Mouse (Mus musculus) adrenal gland, postnatal 14 days (tissue): ENCODE results near the gene Trub1. TPM values are rescaled to one million over a fixed set of nuclear protein-coding genes. Genes with fewer than 3 reads are reported as not detected.

Source experiments
- DNase-seq: peaks from one replicate; pipeline ENCODE4 v3.0.0; 2021; ENCODE audit warnings: mixed read lengths
- total RNA-seq: library from RNA; stranded (reverse); gene quantifications from 2 replicates; pipeline ENCODE4 v1.2.3, GENCODE M21; 2021

The Trub1 gene
- total RNA-seq, 1 experiment from 2014 or later: 15.8 TPM

- DNase-seq: no peak
These were observed 11.2 kb upstream of the Trub1 start for GRCm38 (mm10) chr19:57441501-57441900.

GRCm38 (mm10) chr19:57442936-57443657, 9.6 kb upstream of the Trub1 start:
- no peak for DNase-seq

DNA sequence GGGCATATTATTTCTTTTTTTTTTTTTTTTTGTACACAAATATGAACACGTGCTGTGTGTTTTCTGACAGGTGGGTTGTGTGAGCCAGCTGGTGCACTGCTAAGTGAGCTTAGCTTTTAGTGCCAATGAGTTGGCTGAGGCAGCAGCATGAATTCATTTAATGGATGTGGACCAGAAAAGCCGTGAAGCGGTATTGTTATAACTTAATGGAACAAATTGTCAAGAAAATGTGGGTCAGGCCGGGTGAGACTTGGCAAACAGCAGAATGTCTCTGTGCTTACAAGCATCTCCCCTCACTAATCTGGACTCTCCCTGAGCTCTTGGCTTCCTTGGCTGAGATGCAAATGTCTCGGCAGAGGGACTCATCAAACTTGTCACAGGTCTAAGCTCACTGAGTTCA, 7.7 kb upstream of the Trub1 start:
- DNase-seq: no peak

DNA sequence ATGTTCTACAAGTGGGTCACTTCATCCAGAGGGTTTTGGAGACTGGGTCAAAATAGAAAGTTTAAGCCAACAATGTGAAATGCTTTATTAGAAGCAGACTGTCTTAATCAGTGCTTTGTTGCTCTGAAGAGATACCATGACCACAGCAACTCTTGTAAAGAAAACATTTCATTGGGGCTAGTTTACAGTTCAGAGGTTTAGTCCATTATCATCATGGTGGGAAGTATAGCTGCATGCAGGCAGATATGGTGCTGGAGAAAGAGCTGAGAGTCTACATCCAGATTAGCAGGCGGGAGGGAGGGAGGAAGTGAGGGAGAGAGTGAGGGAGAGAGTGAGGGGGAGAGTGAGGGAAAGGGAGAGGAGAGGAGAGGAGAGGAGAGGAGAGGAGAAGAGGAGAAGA, 1.9 kb upstream of the Trub1 start:
- DNase-seq: no peak

GRCm38 (mm10) chr19:57451762-57452161, 950 bp upstream of the Trub1 start:
- DNase-seq: no peak

GRCm38 (mm10) chr19:57453218-57453600, 497 bp downstream of the Trub1 start:
- no peak for DNase-seq

DNA sequence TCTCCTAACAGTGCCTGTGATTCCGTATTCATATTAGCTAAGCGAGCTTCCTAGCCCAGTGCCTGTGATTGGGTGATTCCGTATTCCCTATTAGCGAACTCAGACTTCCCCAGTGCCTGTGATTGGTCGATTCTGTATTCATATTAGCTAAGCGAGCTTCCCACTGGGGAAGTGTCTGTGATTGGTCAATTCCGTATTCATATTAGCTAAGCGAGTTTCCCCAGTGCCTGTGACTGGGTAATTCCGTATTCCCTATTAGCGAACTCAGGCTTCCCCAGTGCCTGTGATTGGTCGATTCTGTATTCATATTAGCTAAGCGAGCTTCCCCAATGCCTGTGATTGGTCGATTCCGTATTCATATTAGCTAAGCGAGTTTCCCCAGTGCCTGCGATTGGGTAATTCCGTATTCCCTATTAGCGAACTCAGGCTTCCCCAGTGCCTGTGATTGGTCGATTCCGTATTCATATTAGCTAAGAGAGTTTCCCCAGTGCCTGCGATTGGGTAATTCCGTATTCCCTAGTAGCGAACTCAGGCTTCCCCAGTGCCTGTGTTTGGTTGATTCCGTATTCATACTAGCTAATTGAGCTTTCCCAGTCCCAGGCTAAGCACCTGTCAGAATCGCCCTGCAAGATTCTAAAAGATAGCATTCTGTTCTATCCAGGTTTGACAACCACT, 2.7 kb downstream of the Trub1 start:
- DNase-seq: no peak

DNA sequence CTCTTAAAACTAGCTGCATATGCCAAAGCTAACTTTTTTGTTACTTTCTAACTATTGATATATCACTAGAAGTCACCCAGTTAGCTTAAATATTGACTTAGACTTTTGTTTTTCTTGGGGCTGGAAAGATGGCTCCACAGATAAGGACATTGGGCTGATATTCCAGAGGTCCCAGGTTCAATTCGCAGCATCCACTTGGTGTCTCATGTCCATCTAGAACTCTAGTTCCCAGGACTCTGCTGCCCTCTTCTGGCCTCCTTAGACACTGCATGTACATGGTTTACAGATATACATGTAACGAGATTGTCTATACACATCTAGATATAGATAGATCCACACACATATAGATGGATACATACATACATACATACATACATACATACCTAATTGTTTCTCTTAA, 4.4 kb downstream of the Trub1 start:
- DNase-seq: peak; percentile 70

DNA sequence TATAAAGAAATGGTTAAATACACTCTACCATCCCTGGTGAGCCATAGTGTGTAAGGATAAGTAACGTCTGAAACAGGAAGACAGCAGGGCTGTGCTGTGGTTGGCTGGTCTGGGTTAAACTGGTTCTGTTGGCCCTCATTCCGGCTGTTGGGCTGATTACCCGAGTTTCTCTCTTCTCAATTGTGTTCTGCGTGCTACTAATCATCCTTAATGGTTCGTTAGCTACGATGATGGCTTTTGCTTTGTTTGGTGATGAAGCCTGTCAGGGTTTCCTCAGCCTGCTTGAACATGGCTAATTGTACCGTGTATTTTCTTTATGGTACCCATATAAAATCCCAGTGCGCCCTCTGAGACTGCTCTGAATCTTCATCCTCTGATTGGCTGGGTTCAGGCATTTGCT, 11.0 kb downstream of the Trub1 start:
- no peak for DNase-seq

DNA sequence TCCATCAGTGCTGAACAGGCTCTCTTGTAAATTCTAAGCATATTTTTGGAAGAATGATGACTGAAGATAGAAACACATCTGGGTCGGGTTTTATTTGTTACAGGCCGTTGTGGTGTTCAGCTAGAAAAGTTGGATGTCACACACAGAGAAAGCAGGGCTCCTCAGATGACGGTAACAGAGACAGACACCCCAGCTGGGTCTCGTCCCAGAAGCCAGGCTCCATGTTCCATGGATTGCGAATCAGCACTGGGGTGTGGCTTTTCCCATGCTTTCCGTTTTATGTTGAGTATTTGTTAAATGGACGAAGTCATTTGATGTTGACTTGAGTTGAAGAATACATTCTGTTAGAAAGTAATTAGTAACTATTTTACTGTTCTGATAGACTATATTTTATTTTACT, 13.0 kb downstream of the Trub1 start:
- DNase-seq: no peak

GRCm38 (mm10) chr19:57471033-57471432, 18.3 kb downstream of the Trub1 start:
- DNase-seq: no peak

DNA sequence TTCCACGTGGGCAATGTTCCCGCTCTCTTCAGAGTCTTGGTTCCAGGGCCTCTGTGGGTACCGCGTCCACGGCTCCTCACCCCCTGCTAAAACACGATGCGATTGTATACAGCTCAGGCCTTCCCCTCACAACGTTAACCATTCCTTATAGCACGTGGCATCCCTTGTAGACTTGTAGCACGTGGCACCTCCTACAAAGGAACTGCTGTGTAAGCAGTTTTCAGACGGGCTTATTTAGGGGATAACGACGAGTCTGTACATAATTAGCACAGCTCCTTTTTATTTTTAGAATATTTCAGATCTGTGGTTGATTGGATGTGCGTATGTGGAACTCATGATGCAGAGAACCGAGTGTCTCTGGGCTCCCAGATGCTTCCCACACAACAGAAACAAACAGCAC, 19.5 kb downstream of the Trub1 start:
- no peak for DNase-seq

DNA sequence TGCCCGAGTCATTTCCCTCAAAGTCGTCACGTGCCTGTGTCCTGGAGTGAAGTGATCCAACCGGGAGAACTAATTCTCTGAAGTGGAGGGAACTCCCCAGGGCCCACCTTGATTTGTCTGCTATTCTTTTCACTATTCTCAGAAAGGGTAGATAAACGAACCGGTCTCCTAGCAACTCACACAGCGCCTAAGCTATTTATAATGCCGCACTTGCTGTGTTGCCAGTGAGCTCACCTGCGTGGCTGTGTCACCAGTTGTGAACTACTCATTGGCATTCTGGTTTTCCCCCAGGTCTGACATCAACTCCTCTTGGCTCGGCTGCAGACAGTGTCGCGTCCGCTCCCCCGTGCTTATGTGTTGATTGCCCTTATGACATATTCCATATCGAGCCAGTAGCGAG, 20.6 kb downstream of the Trub1 start:
- no peak for DNase-seq

DNA sequence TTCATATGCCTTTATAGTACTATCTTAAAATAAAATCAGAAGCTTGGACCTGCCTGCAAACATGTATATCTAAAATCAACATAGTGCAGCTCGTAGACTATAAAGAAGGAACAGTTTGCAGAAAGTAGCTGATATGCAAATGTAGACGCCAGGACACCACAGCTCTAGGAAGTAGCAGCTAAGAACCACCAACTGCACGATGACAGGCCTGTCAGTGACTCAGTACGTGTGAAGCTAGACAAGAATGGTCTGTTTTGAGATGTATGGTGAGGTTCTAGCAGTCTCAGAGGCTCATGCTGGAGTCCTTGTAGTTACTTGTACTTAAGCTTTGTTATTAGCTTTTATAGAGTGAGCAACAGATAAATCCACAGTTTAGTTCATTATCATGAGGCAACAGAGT, 22.6 kb downstream of the Trub1 start:
- DNase-seq: no peak

DNA sequence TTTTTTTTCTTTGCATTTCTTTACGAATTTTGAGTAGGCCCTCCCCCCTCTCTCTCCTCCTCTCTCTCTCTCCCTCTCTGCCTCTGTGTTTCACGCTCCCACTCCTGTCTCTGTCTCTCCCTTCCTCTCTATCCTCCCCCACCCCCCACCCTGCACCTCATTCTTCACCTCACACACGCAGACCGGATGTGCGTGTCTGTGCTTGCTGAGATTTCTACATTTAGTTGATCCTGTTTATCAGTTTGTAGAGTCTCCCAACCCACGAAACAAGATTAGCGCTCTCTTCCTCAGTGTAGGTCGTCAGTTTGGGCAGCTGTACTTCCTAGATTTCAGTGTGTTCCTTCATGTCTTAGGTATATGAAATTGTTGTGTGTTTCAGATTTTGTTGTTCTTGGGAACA, 24.6 kb downstream of the Trub1 start:
- no peak for DNase-seq

- DNase-seq: no peak
These were observed 25.3 kb downstream of the Trub1 start for GRCm38 (mm10) chr19:57478056-57478455.

DNA sequence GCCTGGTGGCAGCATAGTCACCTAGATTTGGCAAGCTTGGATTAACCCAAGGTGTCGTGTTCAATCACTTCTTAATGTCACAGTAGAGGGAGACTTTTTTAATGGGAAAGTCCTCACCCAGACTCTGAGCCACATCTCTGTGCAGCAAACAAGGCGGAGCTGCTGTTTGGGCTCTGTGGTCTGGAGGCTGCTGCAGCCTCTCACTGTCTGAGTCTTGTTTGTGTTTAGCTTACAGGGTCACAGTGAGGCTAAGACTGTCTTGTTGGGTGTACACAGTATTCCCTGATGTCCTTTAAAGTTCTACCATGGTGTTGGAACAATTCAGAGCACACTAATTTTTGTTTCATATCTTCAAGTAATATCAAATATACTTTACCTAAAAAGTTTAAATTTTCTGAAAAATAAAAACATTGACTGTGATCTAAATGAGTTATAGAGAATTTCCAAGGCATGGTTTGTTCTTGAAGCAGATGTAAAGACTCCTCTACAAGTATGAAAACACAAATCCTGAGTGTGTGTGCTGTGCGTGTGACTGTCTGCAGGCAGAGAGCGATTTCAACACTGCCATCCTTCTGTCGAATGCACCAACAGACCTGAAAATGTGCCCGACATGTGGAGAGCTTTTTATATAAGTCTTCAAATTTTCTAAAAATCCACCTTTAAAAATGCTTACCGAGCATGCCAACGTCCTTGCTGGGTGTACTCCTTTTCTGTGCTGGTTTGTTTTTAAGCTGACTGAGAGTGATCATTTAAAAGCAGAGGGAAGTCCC, 27.4 kb downstream of the Trub1 start:
- no peak for DNase-seq

DNA sequence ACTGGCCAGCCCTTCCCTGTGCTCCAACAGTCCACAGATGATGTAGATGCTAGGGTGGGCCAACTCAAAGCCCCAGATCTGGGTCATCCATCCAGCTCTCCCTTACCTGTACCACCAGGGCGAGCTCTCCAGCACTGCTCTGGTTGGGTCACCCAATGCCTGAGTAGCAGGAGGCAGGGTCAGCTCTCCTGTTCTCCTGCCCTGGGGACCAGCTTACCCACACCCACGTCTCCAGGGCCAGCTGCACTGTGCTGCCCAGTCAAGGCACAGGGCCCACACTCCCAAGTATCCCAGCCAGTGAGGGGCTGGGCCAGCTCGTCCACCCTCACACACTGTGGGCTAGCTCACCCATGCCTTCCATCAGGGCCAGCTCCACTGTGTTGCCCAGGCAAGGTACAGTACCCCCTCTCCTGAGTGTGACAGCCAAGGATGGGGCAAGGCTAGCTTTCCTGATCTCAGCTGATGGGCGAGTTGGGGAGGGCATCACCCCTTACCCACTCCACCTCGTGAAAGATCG, 29.1 kb downstream of the Trub1 start:
- no peak for DNase-seq

GRCm38 (mm10) chr19:57482815-57483214, 30.1 kb downstream of the Trub1 start:
- peak; percentile 85 for DNase-seq

GRCm38 (mm10) chr19:57487051-57487658, 34.4 kb downstream of the Trub1 start:
- no peak for DNase-seq

- DNase-seq: no peak
These were observed 36.8 kb downstream of the Trub1 start for GRCm38 (mm10) chr19:57489527-57489926.

DNA sequence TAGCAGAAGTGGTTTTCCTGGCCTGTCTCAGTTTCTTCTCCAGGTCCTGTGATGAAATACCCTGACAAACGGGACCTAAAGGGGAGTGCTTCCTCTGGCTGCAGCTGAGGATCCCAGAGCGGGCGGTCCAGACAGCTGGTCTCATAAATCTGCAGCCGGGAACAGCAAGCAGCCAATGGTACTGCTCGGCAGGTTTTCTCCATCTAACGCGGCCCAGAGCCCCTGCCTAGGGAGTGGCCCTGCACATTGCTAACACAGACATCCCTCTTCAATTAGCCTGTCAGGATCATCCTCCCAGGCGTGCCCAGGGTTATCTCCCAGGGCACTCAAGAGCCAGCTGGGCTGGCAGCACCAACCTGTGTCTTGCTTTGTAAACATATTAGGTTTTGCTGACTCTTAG, 38.3 kb downstream of the Trub1 start:
- DNase-seq: peak; percentile 14

GRCm38 (mm10) chr19:57494020-57494419, 41.3 kb downstream of the Trub1 start:
- no peak for DNase-seq
